Mouse (Mus musculus) CH12.LX (cell line): ENCODE results near the gene Myrip. TPM values are rescaled to one million over a fixed set of nuclear protein-coding genes. Genes with fewer than 3 reads are reported as not detected.

Experiments used
- DNase-seq: peaks from one replicate; pipeline ENCODE4 v3.0.0-alpha.2; 2013; ENCODE audit errors: extremely low read depth
- H3K27ac ChIP-seq: 2 replicates; pipeline ENCODE4 v1.5.1; 2012; ENCODE audit warnings: low read depth, mild to moderate bottlenecking, control low read depth, moderate library complexity; ENCODE audit not compliant: insufficient read depth
- H3K27me3 ChIP-seq: replicated peaks from 2 replicates; pipeline ENCODE3; 2012; ENCODE audit warnings: inconsistent platforms
- H3K36me3 ChIP-seq, 2 experiments: replicated peaks in 1 of 2; 2 replicates each; pipeline versions ENCODE3 to v1.6.1; 2012; ENCODE audit warnings: inconsistent platforms in 1 of 2, low read length in 1 of 2, mild to moderate bottlenecking in 1 of 2, mixed read lengths in 1 of 2, moderate library complexity in 1 of 2; ENCODE audit not compliant: control insufficient read depth in 1 of 2, insufficient read depth in 1 of 2
- H3K4me1 ChIP-seq, 2 experiments: 2 replicates each; pipeline ENCODE4 v1.6.1; 2012; ENCODE audit warnings: inconsistent platforms in 1 of 2, moderate library complexity in 1 of 2; ENCODE audit not compliant: insufficient read depth in 2 of 2, control insufficient read depth in 1 of 2
- H3K4me2 ChIP-seq: 2 replicates; pipeline ENCODE4 v1.6.1; 2012; ENCODE audit warnings: low read depth, mild to moderate bottlenecking, control low read depth; ENCODE audit not compliant: poor library complexity, insufficient read depth, severe bottlenecking
- H3K4me3 ChIP-seq, 3 experiments: fragments of 150-350 bp in 1 of 3; sonication (generic) in 1 of 3; replicated peaks in 1 of 3; 2 replicates each; pipeline versions ENCODE3 to v1.5.1; 2011 to 2012; ENCODE audit warnings: low read depth in 2 of 3, low read length in 2 of 3, mild to moderate bottlenecking in 2 of 3, moderate library complexity in 2 of 3, control low read depth in 1 of 3, improper control_type of control experiment in 1 of 3, inconsistent platforms in 1 of 3, mixed read lengths in 1 of 3; ENCODE audit not compliant: poor library complexity in 1 of 3
- H3K79me2 ChIP-seq: replicated peaks from 2 replicates; pipeline ENCODE4 v1.6.1; 2012; ENCODE audit warnings: mild to moderate bottlenecking, moderate library complexity; ENCODE audit not compliant: control insufficient read depth, poor library complexity, insufficient read depth, severe bottlenecking; ENCODE audit errors: extremely low read depth
- H3K9ac ChIP-seq: 2 replicates; pipeline ENCODE4 v1.6.1; 2012; ENCODE audit warnings: low read depth, mild to moderate bottlenecking, control low read depth, moderate library complexity; ENCODE audit not compliant: insufficient read depth
- H3K9me3 ChIP-seq: replicated peaks from 2 replicates; pipeline ENCODE3; 2012; ENCODE audit warnings: low read length, inconsistent platforms, mixed read lengths
- BHLHE40 ChIP-seq: IDR thresholded peaks from 2 replicates; pipeline ENCODE4 v1.6.1; 2011; ENCODE audit warnings: mild to moderate bottlenecking, low read depth, low read length, improper control_type of control experiment
- CHD1 ChIP-seq: IDR thresholded peaks from 2 replicates; pipeline ENCODE4 v1.6.1; 2012; ENCODE audit warnings: low read depth, low read length, improper control_type of control experiment, inconsistent platforms
- CTCF ChIP-seq, 2 experiments: IDR thresholded peaks in 1 of 2; conservative IDR thresholded peaks in 1 of 2; 2 replicates each; pipeline ENCODE4 v1.5.1; 2011 to 2012; ENCODE audit warnings: low read depth in 2 of 2, low read length in 2 of 2, improper control_type of control experiment in 1 of 2, inconsistent platforms in 1 of 2, mild to moderate bottlenecking in 1 of 2, moderate library complexity in 1 of 2
- IRF4 ChIP-seq: IDR thresholded peaks from 2 replicates; pipeline ENCODE4 v1.6.1; 2014; ENCODE audit warnings: low read depth, mild to moderate bottlenecking, inconsistent platforms, low read length, improper control_type of control experiment
- JUN ChIP-seq: IDR thresholded peaks from 2 replicates; pipeline ENCODE4 v1.6.1; 2011; ENCODE audit warnings: low read depth, mild to moderate bottlenecking, low read length, improper control_type of control experiment, moderate library complexity; ENCODE audit not compliant: insufficient read depth
- MAFK ChIP-seq: IDR thresholded peaks from 2 replicates; pipeline ENCODE4 v1.6.1; 2011; ENCODE audit warnings: low read length, improper control_type of control experiment; ENCODE audit not compliant: insufficient replicate concordance
- MAX ChIP-seq: IDR thresholded peaks from 2 replicates; pipeline ENCODE4 v1.6.1; 2011; ENCODE audit warnings: low read length, improper control_type of control experiment
- MAZ ChIP-seq: IDR thresholded peaks from 2 replicates; pipeline ENCODE4 v1.6.1; 2012; ENCODE audit warnings: low read depth, mild to moderate bottlenecking, inconsistent platforms, low read length, improper control_type of control experiment, moderate library complexity
- MEF2A ChIP-seq: IDR thresholded peaks from 2 replicates; pipeline ENCODE4 v1.6.1; 2014; ENCODE audit warnings: low read depth, mild to moderate bottlenecking, inconsistent platforms, low read length, improper control_type of control experiment, borderline replicate concordance
- MXI1 ChIP-seq: IDR thresholded peaks from 2 replicates; pipeline ENCODE4 v1.6.1; 2011; ENCODE audit warnings: mild to moderate bottlenecking, low read depth, low read length, improper control_type of control experiment
- MYC ChIP-seq: IDR thresholded peaks from 2 replicates; pipeline ENCODE4 v1.6.1; 2011; ENCODE audit warnings: low read depth, mild to moderate bottlenecking, improper control_type of control experiment, low read length
- NELFE ChIP-seq: IDR thresholded peaks from 2 replicates; pipeline ENCODE4 v1.6.1; 2011; ENCODE audit warnings: low read depth, low read length, improper control_type of control experiment
- PAX5 ChIP-seq: IDR thresholded peaks from 2 replicates; pipeline ENCODE4 v1.6.1; 2012; ENCODE audit warnings: low read length, inconsistent platforms, mixed read lengths
- RAD21 ChIP-seq: IDR thresholded peaks from 2 replicates; pipeline ENCODE4 v1.6.1; 2011; ENCODE audit warnings: low read depth, mild to moderate bottlenecking, low read length, improper control_type of control experiment, moderate library complexity
- SIN3A ChIP-seq: IDR thresholded peaks from 2 replicates; pipeline ENCODE4 v1.6.1; 2012; ENCODE audit warnings: low read length, improper control_type of control experiment, inconsistent platforms
- SMC3 ChIP-seq: IDR thresholded peaks from 2 replicates; pipeline ENCODE4 v1.6.1; 2011; ENCODE audit warnings: low read depth, low read length, improper control_type of control experiment
- TCF12 ChIP-seq: IDR thresholded peaks from 2 replicates; pipeline ENCODE4 v1.6.1; 2014; ENCODE audit warnings: low read depth, mild to moderate bottlenecking, inconsistent platforms, low read length, improper control_type of control experiment
- UBTF ChIP-seq: IDR thresholded peaks from 2 replicates; pipeline ENCODE4 v1.6.1; 2012; ENCODE audit warnings: low read depth, mild to moderate bottlenecking, inconsistent platforms, low read length, improper control_type of control experiment, moderate library complexity
- USF2 ChIP-seq: conservative IDR thresholded peaks from 2 replicates; pipeline ENCODE4 v1.6.1; 2011; ENCODE audit warnings: low read depth, low read length, improper control_type of control experiment
- dilution Hi-C: fragments of 300-500 bp; cut with MboI; formaldehyde crosslinking; loops from 2 replicates; pipeline ENCODE4 v1.14.3; 2020; ENCODE audit warnings: low sequenced_read_pairs; ENCODE audit not compliant: extremely low pct_unique_long_range_greater_than_20kb, extremely low pct_ligation_motif_present
- in situ Hi-C: fragments of 300-500 bp; cut with MboI; formaldehyde crosslinking; loops from 3 replicates; pipeline ENCODE4 v1.14.3; 2019; ENCODE audit warnings: low sequenced_read_pairs, low pct_ligation_motif_present, low pct_unique_long_range_greater_than_20kb, mixed read lengths
- polyA plus RNA-seq: library from polyadenylated mRNA; unstranded; fragments of >175 nt; gene quantifications from 2 replicates; pipeline ENCODE4 v1.2.1, GENCODE M21; 2012; ENCODE audit warnings: low read depth; ENCODE audit not compliant: insufficient read length
- total RNA-seq, 2 experiments: library from RNA; depleted of rRNA; stranded (reverse); fragments of 300-350 nt in 1 of 2; fragments of >200 nt in 1 of 2; gene quantifications; 2 replicates each; pipeline ENCODE4 v1.2.3; 2012 to 2014

Gene Myrip
- total and polyA plus RNA-seq, 3 experiments = not detected

DNA sequence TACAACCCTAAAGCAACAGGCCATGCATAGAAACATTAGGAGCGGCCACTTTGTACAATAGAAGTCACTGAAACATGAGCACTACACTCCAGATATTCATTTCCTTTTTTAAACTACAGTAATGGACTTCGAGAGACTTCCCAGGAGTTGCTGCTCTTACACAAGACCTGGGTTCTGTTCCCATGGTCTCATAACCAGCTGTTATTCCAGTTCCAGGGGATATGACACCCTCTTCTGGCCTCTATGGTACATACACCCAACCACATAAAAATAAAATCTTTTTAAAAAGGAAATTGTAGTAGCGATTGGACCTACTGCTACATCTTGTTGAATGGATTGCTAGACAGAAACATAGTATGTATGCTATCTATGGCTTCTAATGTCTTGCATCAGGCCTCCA is 190.2 kb downstream of the Myrip start:
- in situ Hi-C loops (no loop called here), dilution Hi-C loops (no loop called here)
- DNase-seq = peak; percentile 12
- H3K79me2 ChIP-seq = no peaks in the 10 kb centered on the region; the same call in 1 of the 2 replicates
- no peaks in the 10 kb centered on the region for H3K9me3 ChIP-seq
- H3K9ac ChIP-seq = no peak overlapping the region
- peaks cover 22 to 28% of the 10 kb centered on the region in 2 experiments for H3K36me3 ChIP-seq
- H3K27me3 ChIP-seq = peaks cover 11% of the 10 kb centered on the region
- peak; percentile 27; the same call in 1 of the 2 replicates for TF ChIP-seq SMC3
- peak; percentile 23 for TF ChIP-seq RAD21
- peak in 1 of 2 experiments; percentile 48; a peak in 2 of 4 replicates for TF ChIP-seq CTCF (conservative IDR thresholded peaks at IDR 0.05 in 1 of 2, IDR thresholded peaks at IDR 0.05 in 1 of 2; ENCODE audit: low read depth in 2 of 2, low read length in 2 of 2)
- no peak for TF ChIP-seq JUN
- TF ChIP-seq, all 38 proteins: peak for 3
- peaks cover 0 to 13% of the 10 kb centered on the region in 2 experiments; a peak in 3 of 4 replicates for H3K4me1 ChIP-seq
- no peak overlapping the region for H3K27ac ChIP-seq
- peak overlapping the region in 1 of 3 experiments; percentile 74 for H3K4me3 ChIP-seq
- H3K4me2 ChIP-seq = no peak overlapping the region

DNA sequence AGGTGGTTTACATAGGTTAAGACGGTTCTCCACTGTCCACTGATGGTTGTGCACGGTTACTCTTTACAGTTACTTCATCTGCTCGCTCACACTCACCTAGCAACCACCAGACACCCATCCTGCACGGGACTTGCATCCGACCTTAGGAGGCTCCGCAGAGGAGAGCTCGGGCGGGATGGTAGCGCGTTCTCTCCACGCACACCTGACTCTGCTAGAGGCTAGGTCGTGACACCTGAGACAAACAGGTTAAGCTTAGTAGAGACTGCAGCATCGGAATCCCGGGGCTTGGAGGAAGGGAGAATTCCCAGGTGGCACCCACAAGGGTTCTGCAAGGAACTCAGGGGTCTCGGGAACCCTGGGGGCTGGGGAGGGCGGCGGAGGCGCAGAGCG is 190.7 kb downstream of the Myrip start, which contains the start of gene Eif1b:
Eif1b (plus strand) TSS at position 223 of the 390 bp plus-strand sequence.
- in situ Hi-C loops (no loop called here), dilution Hi-C loops (no loop called here)

More for the DNA sequence above, 190.7 kb downstream of the Myrip start, which contains the start of gene Eif1b:
- peak within 1 kb of the TSS; percentile 74 to 90 (median 83) for H3K4me3 ChIP-seq
- DNase-seq = no peak
- H3K4me2 ChIP-seq = peak within 1 kb of the TSS; percentile 97
- peaks cover 22 to 31% of the 10 kb centered on the region in 2 experiments for H3K36me3 ChIP-seq
- H3K27me3 ChIP-seq = peaks cover 11% of the 10 kb centered on the region
- peak within 1 kb of the TSS; percentile 97 for H3K9ac ChIP-seq
- no peak within 1 kb of the TSS for H3K27ac ChIP-seq
- no peaks in the 10 kb centered on the region for H3K9me3 ChIP-seq
- no peaks in the 10 kb centered on the region; the same call in 1 of the 2 replicates for H3K79me2 ChIP-seq
- no peak for TF ChIP-seq BHLHE40
- no peak for TF ChIP-seq TCF12
- TF ChIP-seq USF2 = no peak
- no peak for TF ChIP-seq NELFE
- TF ChIP-seq RAD21 = no peak
- TF ChIP-seq MYC = no peak
- TF ChIP-seq MXI1 = no peak
- no peak; the same call in 1 of the 2 replicates for TF ChIP-seq IRF4
- no peak for TF ChIP-seq MAFK
- no peak for TF ChIP-seq SIN3A
- no peak for TF ChIP-seq PAX5
- no peak for TF ChIP-seq MAZ
- no peak for TF ChIP-seq MAX
- TF ChIP-seq CHD1 = no peak
- no peak for TF ChIP-seq MEF2A
- TF ChIP-seq UBTF = no peak
- H3K4me1 ChIP-seq = peaks cover 0 to 13% of the 10 kb centered on the region in 2 experiments; a peak in 3 of 4 replicates
